Mouse (Mus musculus) WW6 (cell line): ENCODE data around the gene Zfp940.
"Not testable (repeated sequence)": the region's sequence is repeated elsewhere in the genome, so short reads cannot be mapped to it uniquely, and the experiment has no call there.

Experiments
- DNase-seq: peaks from one replicate; pipeline ENCODE4 v3.0.0-alpha.2; 2013; ENCODE audit warnings: low read depth, low spot score

Gene Zfp940

DNA sequence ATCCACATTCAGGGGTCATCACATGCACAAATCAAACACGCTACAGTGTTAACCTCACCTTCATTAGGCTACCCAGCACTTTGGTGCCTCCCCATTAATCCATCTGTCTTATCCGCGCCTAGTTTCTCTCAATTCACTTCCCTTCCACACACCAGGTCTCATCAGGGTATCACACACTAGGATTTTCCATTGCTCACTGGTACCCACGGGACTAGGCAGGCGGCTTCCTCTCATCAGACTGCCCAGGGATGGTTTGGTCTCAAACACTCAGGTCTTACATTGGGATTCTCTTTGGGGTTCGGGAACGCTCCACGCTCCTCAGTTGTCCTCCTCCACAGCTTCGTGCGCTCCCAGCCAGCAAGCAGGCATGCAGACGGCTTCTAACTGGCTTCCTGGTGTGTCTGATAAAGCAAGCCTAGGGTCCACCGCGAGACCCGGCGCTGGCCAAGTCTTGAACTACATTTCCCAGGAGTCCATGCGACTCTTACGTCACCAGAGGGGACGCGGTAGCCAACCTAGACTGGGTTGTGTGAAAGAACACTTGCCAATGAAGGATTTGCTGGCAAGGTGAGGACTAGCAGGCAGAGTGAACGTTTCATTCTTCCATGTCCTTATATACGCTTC, at the start of gene Zfp940:
Zfp940 (minus strand) TSS at position 451 of the 624 bp plus-strand sequence.
- peak; percentile 65 for DNase-seq

DNA sequence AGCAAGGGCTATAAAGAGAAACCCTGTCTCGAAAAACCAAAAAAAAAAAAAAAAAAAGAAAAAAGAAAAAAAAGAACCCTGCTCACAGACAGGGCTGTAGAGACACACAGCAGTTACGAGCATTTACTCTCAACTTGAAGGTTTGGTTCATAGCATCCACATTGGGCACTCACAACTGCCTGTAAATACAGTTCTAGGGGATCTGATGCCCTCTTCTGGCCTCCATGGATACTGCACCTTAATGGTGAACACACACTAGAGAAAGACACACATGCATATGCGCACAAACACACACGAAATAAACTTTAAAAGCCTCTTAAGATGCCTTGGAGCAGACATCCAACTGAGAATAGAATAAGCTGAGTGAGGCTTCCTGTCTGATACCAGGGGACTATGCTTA, 44.9 kb upstream of the Zfp940 start:
- DNase-seq = no peak

DNA sequence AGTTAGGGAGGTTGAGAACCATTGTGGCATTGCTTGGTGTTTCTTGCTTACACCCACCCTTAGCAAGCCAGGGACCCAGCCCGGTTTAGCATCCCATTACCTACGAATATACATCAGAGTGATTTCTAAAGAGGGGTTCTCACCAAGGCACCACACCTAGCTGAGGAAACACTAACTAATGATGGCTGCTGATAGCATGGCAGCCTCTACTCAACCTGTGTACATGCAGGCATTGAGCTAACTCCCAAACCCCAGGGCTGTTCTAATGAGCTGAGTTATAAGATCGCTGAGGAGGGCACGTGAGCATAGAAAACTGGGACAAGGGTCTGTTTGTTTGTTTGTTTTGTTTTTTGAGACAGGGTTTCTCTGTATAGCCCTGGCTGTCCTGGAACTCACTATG, 39.3 kb upstream of the Zfp940 start:
- no peak for DNase-seq

DNA sequence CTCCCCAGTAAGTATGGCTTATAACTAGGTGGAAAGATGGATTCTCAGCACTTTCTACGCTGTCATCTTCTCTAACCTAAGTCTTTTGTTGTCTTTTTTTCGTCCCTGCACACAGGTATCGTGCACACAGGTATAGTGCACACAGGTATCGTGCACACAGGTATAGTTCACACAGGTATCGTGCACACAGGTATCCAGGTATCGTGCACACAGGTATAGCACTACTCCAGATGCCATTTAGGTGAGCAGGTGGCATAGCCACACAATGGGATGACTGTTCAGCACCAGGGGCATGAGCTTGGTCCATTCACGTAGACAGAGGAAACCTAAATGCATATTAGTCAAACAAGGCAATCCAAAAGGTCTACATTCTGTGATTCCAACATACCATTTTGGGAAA, 37.0 kb upstream of the Zfp940 start:
- DNase-seq = no peak

DNA sequence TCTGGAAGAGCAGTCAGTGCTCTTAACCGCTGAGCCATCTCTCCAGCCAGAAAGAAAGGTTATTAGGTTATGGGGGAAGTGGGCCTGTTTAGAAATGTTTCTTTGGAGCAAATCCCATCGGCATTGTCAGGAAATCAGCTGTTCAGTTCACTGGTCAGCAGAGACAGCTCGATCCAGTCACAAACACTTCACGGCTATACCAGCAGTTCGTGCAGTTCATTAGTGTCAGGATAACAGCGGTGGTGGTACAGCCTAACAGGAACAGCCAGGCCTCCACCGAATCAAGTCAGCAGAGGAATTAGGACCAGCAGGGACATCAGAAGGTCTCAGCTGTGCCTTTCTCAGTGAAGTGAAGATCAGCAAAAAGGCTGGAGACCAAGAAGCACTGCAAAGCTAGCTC, 27.4 kb upstream of the Zfp940 start:
- DNase-seq = no peak

DNA sequence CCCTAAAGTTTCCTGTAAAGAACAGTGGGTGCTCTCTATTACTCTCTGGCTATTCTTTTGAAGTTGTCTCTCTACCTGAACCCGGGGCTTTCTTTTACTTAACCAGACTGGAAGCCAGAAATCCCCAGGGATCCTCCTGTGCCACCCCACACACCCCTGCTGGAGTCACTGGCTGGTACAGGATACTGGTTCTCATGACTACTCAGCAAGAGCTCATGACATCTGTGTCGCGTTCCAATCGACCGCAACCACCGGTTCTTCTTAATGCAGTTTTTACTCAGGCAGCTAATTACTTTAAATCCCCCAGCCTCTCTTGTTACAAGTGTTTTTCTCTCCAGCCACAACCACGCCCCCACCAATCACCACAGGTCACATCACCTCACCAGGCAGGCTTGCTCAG, 26.6 kb upstream of the Zfp940 start:
- no peak for DNase-seq

DNA sequence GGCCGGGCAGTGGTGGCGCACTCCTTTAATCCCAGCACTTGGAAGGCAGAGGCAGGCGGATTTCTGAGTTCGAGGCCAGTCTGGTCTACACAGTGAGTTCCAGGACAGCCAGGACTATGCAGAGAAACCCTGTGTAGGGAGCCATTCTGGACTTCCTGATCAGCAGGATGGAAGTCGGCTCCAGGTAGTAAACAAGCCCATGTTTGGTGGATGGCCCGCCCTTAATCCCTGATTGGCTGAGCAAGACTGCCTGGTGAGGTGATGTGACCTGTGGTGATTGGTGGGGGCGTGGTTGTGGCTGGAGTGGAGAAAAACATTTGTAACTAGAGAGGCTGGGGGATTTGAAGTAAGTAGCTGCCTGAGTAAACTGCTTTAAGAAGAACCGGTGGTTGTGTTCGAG, 24.1 kb upstream of the Zfp940 start:
- DNase-seq = not testable (repeated sequence)

DNA sequence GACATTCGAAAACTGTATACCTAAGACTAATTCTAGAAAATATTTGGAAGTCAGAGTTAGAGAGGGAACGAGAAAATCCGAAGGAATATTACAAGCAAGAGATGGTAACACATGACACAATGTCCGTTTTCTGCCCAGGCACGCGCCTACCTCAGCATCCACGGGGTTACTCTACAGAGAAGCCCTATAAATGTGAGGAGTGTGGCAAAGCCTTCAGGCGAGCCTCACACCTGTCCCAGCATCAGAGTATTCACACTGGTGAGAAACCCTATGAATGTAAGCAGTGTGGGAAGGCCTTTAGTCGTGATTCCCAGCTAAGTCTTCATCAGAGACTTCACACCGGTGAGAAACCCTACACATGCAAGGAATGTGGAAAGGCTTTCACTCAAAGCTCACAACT, 20.8 kb upstream of the Zfp940 start:
- no peak for DNase-seq

DNA sequence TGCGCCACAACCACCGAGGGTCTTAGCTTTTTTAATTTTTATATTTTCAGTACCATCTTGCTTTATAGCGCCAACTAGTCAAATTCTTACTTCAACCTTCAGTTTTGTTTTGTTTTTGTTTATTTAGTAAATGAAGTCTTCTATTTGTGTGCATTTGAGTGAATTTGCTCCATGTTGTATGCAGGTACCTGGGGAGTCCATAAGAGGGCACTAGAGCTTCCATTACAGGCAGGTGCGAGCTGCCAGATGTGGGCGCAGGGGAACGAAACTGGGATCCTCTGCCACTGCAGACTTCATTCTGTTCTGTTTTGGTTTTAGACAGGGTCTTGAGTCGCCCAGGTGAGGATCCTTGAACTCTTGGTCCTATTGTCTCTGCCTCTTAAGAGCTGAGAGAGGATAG, 8.2 kb upstream of the Zfp940 start:
- no peak for DNase-seq

DNA sequence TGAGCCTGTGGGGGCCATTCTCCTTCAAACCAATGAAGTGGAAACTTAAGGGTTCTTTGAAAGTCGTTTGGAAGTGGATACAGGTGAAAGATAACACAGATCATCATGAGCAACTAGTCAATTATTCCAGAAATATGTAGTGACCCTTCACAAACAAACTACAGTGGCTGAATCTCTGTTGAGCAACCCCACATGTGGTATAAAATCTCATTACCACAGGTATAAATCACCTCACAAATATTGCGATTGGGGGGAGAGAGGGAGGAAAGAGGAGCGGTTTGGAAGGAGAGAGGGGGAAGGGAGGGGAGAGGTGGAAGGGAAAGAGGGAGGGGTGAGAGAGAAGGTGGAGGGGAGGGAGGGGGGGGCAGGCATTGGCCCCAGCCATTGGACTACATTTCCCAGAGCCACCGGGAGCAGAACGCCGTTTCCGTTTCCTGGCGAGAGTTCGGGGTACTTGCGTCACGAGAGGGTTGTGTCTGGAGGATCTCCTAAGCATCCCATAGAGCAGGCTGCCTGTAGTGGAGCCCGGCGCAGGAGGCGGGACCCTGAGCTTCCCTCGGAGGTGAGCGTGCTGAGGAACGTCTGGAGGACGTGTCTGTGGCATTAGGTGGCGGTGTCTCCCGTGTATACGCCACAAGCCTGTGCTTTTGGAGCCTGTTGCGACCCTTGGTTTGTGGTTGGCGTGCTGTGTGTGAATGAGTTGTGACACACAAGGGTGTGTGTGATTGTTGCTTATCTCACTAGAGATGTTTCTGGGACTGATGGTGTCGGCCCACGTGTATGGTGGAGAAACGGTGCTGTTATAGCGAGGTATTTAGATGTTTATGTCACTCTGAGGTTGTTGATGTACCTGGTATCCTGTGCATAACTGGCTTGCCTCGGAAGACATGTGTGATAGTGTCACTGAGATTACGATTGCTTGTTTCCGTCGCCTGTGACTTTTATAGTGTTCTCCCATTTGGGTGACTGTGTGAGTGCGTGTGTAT, 6.4 kb upstream of the Zfp940 start, which contains the start of gene Zfp420:
Zfp420 (plus strand) TSS at position 448 of the 986 bp plus-strand sequence.
- DNase-seq = peak; percentile 72

DNA sequence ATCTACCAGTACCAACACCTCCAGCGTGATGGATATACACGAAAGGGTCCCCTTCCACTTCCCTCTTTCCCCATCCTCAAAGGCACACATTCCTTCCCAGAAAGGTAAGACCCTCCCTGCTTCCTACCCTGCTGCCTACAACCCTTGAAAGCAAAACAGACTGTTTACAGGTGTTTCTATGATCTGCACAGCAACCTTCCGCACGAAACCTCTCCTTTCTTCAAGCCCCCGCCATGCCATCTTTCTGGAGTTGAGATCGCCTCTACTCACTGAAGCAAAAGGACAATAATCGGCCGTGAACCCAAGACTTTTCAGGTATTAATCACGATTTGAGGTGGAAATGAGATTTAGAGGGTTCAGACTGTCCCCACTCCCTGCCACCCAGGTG, 644 bp downstream of the Zfp940 start:
- DNase-seq = no peak

DNA sequence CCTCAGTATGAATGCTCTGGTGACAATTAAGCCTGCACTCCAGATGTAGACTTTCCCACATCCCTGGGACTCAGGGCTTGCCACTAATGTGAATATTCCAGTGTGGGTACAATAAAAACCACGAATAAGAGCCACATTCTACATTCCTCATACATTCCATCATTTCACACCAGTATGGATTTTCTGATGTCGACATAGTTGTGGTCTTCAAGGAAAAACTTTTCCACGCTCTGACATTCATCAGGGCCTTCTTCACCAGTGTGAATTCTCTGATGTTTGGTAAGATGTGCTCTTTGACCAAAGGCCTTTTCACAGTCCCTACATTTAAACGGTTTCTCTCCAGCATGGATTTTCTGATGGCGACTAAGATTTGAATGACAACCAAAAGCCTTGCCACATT, 8.9 kb downstream of the Zfp940 start:
- no peak for DNase-seq

DNA sequence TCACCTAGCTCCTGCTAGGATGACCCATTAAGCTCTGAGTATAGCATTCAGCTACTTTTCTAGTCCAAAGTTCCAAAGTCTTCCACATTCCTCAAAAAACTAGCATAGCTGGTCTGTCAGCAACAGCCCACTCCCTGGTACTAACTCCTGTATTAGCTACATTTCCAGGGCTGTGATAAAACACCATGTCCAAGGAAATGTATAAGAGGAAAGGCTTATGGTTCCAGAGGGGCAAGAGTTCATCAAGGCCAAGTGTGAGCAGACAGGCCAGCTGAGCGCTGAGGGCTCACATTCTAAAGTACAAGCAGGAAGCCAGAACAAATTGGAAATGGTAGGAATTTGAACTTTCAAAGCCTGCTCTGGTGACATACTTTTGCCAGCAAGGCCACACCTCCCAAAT, 11.4 kb downstream of the Zfp940 start:
- DNase-seq = no peak

DNA sequence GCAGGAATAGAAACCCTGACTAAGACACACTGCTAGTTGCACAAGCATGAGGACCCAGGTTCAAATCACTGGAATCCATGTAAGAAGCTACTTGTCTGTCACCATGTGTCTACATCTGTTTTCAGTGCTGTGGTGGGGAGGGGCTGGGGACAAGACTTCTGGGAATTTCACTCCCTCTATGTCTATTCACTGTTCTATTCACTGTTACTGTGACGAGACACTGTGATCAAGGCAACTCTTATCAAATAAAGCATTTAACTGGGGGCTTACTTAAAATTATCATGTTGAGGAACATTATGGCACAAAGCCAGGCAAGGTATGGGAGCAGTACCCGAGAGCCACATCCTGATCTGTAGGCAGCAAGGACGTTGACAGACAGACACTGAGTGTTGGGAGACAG, 14.2 kb downstream of the Zfp940 start:
- DNase-seq = no peak

DNA sequence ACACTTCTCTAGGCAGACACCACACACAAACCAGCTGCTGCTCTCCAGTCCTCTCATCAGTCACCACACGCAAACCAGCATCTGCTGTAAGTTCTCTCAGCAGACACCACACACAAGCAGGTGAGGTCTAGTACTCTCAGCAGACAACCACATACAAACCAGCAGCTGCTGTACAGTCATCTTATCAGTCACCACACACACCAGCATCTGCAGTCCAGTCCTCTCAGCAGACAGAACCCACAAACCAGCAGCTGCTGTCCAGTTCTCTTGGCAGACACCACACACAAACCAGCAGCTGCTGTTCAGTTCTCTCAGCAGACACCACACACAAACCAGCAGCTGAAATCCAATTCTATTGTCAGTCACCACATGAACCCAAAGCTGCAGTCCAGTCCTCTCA, 16.7 kb downstream of the Zfp940 start:
- DNase-seq = no peak

DNA sequence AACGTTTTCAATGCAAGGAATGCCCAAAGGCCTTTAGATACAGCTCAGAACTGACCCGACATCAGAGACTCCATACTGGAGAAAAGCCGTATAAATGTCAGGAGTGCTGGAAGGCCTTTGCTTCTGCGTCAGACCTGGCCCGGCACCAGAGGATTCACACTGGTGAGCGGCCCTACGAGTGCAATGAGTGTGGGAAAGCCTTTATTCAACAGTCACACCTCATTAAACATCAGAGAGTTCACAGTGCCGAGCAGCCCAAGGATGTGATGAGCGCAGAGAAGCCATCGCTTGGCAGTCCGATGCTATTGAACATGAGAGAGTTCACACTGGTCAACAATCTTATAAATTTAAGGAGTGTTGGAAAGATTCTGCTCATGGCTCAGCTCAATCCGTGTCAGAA, 23.7 kb downstream of the Zfp940 start:
- no peak for DNase-seq

DNA sequence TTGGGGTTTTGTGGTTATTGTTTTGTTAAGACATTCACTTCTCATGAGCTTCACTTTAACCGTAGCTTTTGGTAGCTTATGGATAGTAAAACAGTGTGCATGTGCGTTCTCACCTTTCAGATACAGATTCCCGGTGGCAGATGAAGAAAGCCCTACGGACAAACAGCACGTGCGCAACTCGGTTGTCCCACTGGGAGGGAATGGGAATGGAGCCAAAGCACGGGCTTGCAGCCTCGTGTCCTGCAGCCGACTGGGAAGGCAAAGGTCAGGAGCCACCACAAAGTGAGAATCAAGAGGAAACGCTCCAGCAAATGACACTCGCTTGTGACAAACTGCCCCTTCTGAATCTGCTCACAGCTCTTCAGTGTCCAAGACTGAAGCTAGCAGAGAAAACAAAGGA, 25.5 kb downstream of the Zfp940 start:
- DNase-seq = no peak

DNA sequence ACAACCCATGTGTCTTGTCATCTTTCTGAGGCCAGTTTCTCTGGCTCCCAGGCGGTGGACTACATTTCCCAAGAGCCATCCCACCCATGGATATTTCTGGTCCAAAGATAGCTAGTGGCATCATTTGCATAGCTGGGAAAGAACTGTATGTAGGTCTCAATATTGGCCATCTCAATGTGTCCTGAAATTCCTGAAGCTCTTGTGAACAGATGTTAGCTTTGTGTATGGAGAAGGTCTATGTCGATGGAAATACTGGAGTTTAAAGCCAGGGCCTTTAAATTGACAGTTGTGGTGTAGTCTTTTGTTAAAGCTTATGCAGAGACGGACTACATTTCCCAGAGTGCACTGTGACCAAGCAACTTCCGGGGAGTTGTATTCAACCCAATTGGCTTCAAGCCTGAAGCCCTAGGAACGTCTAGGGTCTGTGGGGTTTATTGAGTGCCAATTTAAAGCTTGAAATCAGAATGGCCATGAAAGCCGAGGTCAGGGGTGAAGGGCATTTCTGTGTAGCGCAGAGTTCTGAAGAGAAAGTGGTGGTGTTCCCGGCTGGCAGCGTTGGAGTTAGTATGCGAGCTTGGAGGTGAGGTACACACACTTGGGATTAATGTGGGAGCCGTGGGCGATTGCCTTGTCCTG, 34.7 kb downstream of the Zfp940 start:
- peak; percentile 38 for DNase-seq

DNA sequence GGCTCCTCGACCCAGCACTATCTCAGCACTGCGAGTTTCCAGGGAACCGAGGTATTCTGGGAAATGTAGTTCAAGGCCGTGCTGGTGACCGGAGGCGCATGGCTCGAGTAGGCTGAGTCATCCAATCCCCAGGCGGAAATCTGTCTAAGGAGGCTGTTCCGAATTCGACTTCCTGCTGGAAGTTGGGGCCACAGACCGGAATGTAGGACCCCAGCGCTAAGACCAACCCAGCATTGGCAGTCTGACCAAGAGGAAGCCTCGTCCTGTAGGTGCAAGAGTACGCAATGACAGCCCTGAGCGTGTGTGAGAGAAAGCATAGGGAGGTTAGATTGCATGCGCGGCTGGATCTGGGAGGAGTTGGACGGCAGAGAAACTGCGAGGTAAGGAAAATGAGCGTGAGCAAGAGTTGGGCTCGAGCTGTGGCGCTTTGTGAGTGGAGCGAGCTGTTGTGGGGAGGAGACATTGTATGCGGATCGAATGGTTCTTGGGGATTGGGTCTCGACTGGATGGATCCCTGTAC, 37.5 kb downstream of the Zfp940 start, which contains the start of gene Zfp790:
Zfp790 (plus strand) TSS at position 205 of the 520 bp plus-strand sequence.
- peak; percentile 90 for DNase-seq

DNA sequence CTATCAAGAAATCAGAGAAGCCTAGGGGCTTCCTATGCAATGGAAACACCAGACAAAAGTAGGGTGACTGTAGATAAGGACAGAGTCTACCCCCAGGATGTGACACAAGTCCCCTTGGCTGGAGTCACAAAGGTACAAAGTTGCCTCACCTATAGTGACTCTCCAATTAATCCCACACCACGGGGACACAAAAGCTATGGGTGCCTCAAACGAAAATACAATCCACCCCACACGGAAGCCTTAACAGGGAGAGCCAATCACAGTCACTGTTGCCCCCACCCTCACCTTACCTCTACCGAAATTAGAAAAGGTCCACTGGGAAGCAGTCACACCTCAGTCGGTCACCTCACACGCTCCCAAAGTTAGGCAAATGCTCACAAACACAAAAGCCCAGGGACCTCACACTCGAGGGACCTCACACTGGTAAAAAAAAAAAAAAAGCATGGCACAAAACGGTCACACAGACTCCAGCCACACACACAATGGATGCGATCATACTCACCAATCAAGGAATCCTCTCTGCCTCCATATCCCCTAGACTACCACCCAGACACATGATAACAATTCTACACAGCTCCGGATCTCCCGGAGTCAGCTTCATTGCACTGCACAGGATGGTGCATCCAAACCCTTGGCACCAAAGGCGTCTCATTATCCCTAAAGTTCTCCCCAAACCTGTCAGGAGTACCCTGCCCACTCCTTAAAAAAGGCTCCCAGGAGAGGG, 38.2 kb downstream of the Zfp940 start:
- no peak for DNase-seq

DNA sequence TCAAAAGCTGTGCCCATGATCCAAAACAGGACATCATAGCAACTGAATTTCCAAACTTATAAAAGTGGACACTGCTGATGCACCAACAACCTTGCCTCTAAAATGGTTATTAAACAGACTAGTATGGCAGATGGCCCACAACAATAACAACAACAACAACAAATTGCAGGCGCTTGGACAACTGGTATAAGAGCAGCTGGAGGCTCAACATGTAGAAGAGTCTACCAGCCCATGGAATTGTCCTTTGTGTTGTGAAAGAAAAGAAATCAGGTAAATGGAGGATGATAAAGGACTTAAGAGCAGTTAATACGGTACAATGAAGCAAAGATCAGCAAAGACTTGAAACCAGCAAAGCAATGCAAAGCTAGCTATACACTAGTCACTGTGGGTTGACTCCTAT, 39.1 kb downstream of the Zfp940 start:
- DNase-seq = no peak
